Mouse (Mus musculus): ENCODE results near the gene Hist1h4h. TPM values are rescaled to one million over a fixed set of nuclear protein-coding genes. Genes with fewer than 3 reads are reported as not detected.
"Not testable (repeated sequence)": the region's sequence is repeated elsewhere in the genome, so short reads cannot be mapped to it uniquely, and the experiment has no call there.

Gene Hist1h4h
- polyA plus RNA-seq, 1 experiment from 2014 or later: 5.1 TPM

DNA sequence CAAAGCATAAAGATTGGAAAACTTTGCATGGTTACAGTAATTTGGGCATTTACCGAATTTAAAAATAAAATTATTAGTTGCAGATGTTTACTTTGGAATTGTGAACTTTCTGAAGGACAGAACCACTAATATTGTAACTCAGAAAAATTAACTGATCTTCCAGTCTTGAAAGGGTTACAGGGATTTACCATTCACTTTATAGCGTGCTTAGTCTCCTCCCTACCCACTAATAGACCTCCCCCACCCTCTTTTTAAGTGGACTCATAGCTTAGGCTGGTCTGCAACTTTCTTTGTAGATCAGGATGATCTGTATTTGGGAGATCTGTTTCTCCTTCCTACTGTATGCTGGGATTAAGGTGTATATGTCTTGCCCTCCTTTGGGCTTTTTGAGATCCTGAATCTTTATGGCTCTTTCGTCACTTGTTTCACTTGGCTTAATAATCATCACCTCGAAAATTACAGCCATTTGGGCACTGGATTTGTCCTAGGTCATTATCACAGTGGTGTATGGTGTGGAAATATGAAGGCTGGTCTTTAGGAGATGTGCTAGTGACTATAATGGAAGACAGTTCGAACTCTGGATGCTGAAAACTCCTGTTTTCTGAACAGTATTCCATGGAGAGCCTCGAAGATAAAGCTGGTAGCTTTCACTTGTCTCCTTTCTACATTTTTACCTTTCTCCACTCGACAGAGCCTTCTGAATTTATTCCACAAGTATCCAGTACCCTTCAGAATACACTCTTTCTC is 5.4 kb downstream of the Hist1h4h start:
- 18% methylated on average over 7 of the region's 7 CpGs for WGBS

DNA sequence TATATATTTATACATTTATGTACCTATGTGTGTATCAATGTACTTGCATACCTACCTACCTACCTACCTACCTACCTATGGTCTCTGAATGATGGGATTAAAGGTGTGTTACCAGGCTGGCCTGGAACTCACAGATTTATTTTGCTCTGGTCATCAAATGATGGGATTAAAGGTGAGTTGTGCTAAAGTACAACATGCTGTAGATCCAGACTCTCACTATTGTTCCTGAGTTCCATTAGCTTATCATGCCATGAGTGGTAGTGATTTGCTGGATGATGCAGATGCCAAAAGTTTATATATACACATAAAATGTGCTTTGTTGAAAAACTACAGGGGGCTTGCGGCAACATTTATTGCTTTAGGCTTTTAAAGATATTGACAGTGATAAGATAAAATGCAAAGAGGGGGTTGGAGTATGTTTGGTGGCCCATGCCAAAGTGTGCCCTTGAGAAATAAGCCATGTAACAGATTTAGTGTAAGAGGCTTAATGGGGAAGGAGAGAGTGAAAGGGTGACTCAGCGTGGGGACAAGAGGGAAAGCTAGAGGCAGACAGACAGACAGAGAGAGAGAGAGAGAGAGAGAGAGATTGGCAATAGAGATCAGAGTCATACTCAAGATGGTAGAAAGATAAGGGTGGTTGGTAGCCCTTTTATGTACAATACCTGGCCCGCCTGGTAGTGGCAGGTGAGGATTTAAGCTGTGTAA is 6.3 kb downstream of the Hist1h4h start:
- DNase-seq (ENCODE audit: low spot score) (no peak), ATAC-seq (ENCODE audit: low read depth) (no peak)
- H3K27me3 ChIP-seq (replicated peaks; ENCODE audit: control insufficient read depth, insufficient read depth, low read length): no peaks in the 10 kb centered on the region
- peak overlapping the region; percentile 31; the same call in 1 of the 2 replicates for H3K9ac ChIP-seq (ENCODE audit: low read depth, low read length)
- H3K36me3 ChIP-seq (ENCODE audit: control insufficient read depth, insufficient read depth, low read length): no peaks in the 10 kb centered on the region
- peaks cover 26% of the 10 kb centered on the region for H3K4me1 ChIP-seq (ENCODE audit: control insufficient read depth, insufficient read depth, low read length)
- 73% methylated on average over 3 of the region's 3 CpGs for WGBS
- peak overlapping the region; percentile 78 for H3K4me2 ChIP-seq (ENCODE audit: low read depth, low read length)
- H3K27ac ChIP-seq (replicated peaks; ENCODE audit: low read depth, low read length): peak overlapping the region; percentile 90
- peak overlapping the region; percentile 56; the same call in 1 of the 2 replicates for H3K4me3 ChIP-seq (ENCODE audit: low read depth, low read length)
- no peaks in the 10 kb centered on the region for H3K9me3 ChIP-seq (ENCODE audit: control insufficient read depth, low read length)

More for the DNA sequence above, 5.4 kb downstream of the Hist1h4h start:
- no peaks in the 10 kb centered on the region for H3K27me3 ChIP-seq (replicated peaks; ENCODE audit: control insufficient read depth, insufficient read depth, low read length)
- ATAC-seq (ENCODE audit: low read depth): no peak
- H3K36me3 ChIP-seq (ENCODE audit: control insufficient read depth, insufficient read depth, low read length): no peaks in the 10 kb centered on the region
- DNase-seq (ENCODE audit: low spot score): peak; percentile 33
- H3K4me2 ChIP-seq (ENCODE audit: low read depth, low read length): peak overlapping the region; percentile 78
- H3K27ac ChIP-seq (replicated peaks; ENCODE audit: low read depth, low read length): peak overlapping the region; percentile 90
- H3K9me3 ChIP-seq (ENCODE audit: control insufficient read depth, low read length): no peaks in the 10 kb centered on the region
- peaks cover 29% of the 10 kb centered on the region for H3K4me1 ChIP-seq (ENCODE audit: control insufficient read depth, insufficient read depth, low read length)
- peak overlapping the region; percentile 70 for H3K9ac ChIP-seq (ENCODE audit: low read depth, low read length)
- H3K4me3 ChIP-seq (ENCODE audit: low read depth, low read length): peak overlapping the region; percentile 56

DNA sequence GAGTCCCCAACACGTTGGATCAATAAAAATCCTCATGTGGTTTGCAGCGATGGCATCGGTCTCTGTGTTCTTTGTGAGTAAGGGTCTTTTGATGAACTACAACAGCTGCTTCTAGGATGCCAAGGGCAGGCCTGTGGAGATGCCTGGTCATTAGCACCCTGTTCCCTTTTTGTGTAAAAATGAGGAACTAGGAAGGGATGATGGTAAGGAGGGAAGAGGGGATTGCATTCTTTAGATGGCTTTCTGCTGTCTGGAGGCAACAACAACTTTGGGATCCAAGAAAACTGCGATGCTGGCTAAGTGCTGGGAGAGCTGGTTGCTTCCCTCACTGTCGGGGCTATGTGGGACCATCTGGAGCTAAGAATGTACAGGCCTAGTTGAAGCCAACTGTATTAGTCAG is 7.4 kb downstream of the Hist1h4h start:
- no peak overlapping the region for H3K4me2 ChIP-seq (ENCODE audit: low read depth, low read length)
- ATAC-seq (ENCODE audit: low read depth): no peak
- DNase-seq (ENCODE audit: low spot score): no peak

DNA sequence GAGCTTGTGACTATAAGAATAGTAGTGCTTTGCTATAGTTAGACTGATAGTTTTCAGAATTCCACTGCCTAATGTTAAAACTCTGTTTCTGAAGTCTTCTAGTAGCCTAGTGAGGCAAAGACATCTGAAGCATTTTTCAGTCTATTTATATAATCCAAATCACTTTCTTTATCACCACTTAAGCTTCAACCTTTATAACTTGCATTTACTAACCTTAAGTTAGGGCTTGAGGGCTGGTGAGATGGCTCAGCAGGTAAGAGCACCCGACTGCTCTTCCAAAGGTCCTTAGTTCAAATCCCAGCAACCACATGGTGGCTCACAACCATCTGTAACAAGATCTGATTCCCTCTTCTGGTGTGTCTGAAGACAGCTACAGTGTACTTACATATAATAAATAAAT is 9.0 kb downstream of the Hist1h4h start:
- DNase-seq (ENCODE audit: low spot score); H3K27me3 ChIP-seq (replicated peaks; ENCODE audit: control insufficient read depth, insufficient read depth, low read length); H3K9ac ChIP-seq (ENCODE audit: low read depth, low read length); H3K4me2 ChIP-seq (ENCODE audit: low read depth, low read length); H3K36me3 ChIP-seq (ENCODE audit: control insufficient read depth, insufficient read depth, low read length); H3K9me3 ChIP-seq (ENCODE audit: control insufficient read depth, low read length); H3K27ac ChIP-seq (replicated peaks; ENCODE audit: low read depth, low read length); ATAC-seq (ENCODE audit: low read depth); H3K4me3 ChIP-seq (ENCODE audit: low read depth, low read length): not testable (repeated sequence)
- 81% methylated on average over 1 of the region's 1 CpGs for WGBS
- 0 out of 2 replicates have a peak, but pooled peaks cover 19% of the 10 kb centered on the region for H3K4me1 ChIP-seq (ENCODE audit: control insufficient read depth, insufficient read depth, low read length)

More for the DNA sequence above, 7.4 kb downstream of the Hist1h4h start:
- Histone ChIP-seq H3K27ac (replicated peaks; ENCODE audit: low read depth, low read length) (no peak overlapping the region), H3K36me3 (ENCODE audit: control insufficient read depth, insufficient read depth, low read length) (no peaks in the 10 kb centered on the region), H3K9me3 (ENCODE audit: control insufficient read depth, low read length) (no peaks in the 10 kb centered on the region), H3K4me1 (ENCODE audit: control insufficient read depth, insufficient read depth, low read length) (0 out of 2 replicates have a peak, but pooled peaks cover 19% of the 10 kb centered on the region), H3K9ac (ENCODE audit: low read depth, low read length) (no peak overlapping the region), H3K27me3 (replicated peaks; ENCODE audit: control insufficient read depth, insufficient read depth, low read length) (no peaks in the 10 kb centered on the region), H3K4me3 (ENCODE audit: low read depth, low read length) (no peak overlapping the region)
- WGBS: 52% methylated on average over 5 of the region's 5 CpGs

DNA sequence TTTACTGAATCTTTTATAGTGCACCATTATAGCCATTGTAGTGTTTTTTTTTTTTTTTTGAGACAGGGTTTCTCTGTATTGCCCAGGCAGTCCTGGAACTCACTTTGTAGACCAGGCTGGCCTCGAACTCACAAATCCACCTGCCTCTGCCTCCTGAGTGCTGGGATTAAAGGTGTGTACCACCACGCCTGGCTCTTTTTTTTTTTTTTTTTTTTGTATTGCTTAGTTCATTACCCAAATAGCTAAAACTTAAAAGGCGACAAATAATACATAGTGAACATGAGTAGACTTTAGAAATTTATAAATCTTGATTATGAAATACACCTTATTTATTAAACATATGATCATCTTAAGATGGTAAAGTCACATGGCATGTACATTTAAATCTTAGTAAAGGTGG is 10.6 kb downstream of the Hist1h4h start:
- Histone ChIP-seq H3K27me3 (replicated peaks; ENCODE audit: control insufficient read depth, insufficient read depth, low read length) (no peaks in the 10 kb centered on the region), H3K4me2 (ENCODE audit: low read depth, low read length) (peak overlapping the region; percentile 80), H3K27ac (replicated peaks; ENCODE audit: low read depth, low read length) (no peak overlapping the region), H3K4me1 (ENCODE audit: control insufficient read depth, insufficient read depth, low read length) (0 out of 2 replicates have a peak, but pooled peaks cover 14% of the 10 kb centered on the region), H3K36me3 (ENCODE audit: control insufficient read depth, insufficient read depth, low read length) (no peaks in the 10 kb centered on the region), H3K9me3 (ENCODE audit: control insufficient read depth, low read length) (no peaks in the 10 kb centered on the region), H3K9ac (ENCODE audit: low read depth, low read length) (no peak overlapping the region), H3K4me3 (ENCODE audit: low read depth, low read length) (peak overlapping the region; percentile 46; the same call in 1 of the 2 replicates)
- DNase-seq (ENCODE audit: low spot score) (no peak), ATAC-seq (ENCODE audit: low read depth) (no peak)
- 79% methylated on average over 3 of the region's 3 CpGs for WGBS

DNA sequence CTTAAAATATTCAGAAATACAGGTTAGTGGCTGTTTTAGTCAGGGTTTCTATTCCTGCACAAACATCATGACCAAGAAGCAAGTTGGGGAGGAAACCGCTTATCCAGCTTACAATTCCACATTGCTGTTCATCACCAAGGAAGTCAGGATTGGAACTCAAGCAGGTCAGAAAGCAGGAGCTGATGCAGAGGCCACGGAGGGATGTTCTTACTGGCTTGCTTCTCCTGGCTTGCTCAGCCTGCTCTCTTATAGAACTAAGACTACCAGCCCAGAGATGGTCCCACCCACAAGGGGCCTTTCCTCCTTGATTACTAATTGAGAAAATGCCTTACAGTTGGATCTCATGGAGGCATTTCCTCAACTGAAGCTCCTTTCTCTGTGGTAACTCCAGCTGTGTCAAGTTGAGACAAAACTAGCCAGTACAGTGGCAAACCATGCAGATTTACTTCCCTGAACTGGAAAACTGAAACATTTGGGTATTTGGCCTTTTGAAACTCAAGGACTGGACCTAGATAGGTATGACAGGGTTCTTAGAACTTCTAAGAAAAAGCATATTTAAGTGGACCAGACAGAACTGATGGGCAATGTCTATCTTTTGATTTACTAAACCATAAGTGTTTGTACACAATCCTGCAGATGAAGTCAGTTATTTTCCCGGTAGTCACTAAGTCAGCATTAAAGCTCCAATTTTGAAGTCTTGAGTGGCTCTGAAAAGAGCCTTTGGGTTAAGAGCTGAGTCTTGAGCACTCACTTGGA is 11.6 kb downstream of the Hist1h4h start:
- Histone ChIP-seq H3K4me2 (ENCODE audit: low read depth, low read length) (peak overlapping the region; percentile 80), H3K27ac (replicated peaks; ENCODE audit: low read depth, low read length) (peak overlapping the region; percentile 86), H3K9ac (ENCODE audit: low read depth, low read length) (peak overlapping the region; percentile 67), H3K4me3 (ENCODE audit: low read depth, low read length) (peak overlapping the region; percentile 46)
- WGBS: 12% methylated on average over 3 of the region's 3 CpGs
- ATAC-seq (ENCODE audit: low read depth); H3K27me3 ChIP-seq (replicated peaks; ENCODE audit: control insufficient read depth, insufficient read depth, low read length); H3K9me3 ChIP-seq (ENCODE audit: control insufficient read depth, low read length); DNase-seq (ENCODE audit: low spot score); H3K36me3 ChIP-seq (ENCODE audit: control insufficient read depth, insufficient read depth, low read length); H3K4me1 ChIP-seq (ENCODE audit: control insufficient read depth, insufficient read depth, low read length): not testable (repeated sequence)

DNA sequence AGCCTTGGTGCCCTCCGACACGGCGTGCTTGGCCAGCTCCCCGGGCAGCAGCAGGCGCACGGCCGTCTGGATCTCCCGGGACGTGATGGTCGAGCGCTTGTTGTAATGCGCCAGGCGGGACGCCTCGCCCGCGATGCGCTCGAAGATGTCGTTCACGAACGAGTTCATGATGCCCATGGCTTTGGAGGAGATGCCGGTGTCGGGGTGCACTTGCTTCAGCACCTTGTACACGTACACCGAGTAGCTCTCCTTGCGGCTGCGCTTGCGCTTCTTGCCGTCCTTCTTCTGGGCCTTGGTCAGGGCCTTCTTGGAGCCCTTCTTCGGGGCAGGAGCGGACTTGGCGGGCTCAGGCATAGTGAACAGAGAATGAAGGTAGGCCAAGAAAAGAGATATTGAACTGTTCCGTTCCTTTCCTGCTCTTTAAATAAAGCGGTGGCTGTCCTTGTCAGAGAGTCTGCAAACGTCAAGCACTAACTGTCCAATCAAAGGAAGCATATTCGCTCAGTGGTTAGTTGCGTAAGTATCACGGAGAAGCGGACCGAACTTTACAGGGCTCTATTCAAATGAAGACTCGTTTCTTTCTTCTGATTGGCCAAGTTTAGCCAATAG is 12.3 kb downstream of the Hist1h4h start, which contains the start of gene Hist1h2bh:
Gene Hist1h2bh (minus strand): TSS at position 394 of the 609 bp plus-strand sequence.
- Histone ChIP-seq H3K4me3 (ENCODE audit: low read depth, low read length) (peak within 1 kb of the TSS; percentile 46), H3K4me2 (ENCODE audit: low read depth, low read length) (peak within 1 kb of the TSS; percentile 80), H3K9ac (ENCODE audit: low read depth, low read length) (peak within 1 kb of the TSS; percentile 73), H3K27ac (replicated peaks; ENCODE audit: low read depth, low read length) (peak within 1 kb of the TSS; percentile 98)
- H3K36me3 ChIP-seq (ENCODE audit: control insufficient read depth, insufficient read depth, low read length); H3K4me1 ChIP-seq (ENCODE audit: control insufficient read depth, insufficient read depth, low read length); H3K9me3 ChIP-seq (ENCODE audit: control insufficient read depth, low read length); H3K27me3 ChIP-seq (replicated peaks; ENCODE audit: control insufficient read depth, insufficient read depth, low read length): not testable (repeated sequence)
- under 1% methylated on average over 22 of the region's 42 CpGs for WGBS
- DNase-seq (ENCODE audit: low spot score): peak; percentile 99
- ATAC-seq (ENCODE audit: low read depth): peak; percentile 95
